Mouse (Mus musculus) heart, postnatal 0 days (tissue): Measurements from ENCODE around the gene Itgb4. TPM values are rescaled to one million over a fixed set of nuclear protein-coding genes. Genes with fewer than 3 reads are reported as not detected.

Experiments
- ATAC-seq: fragments of 200-750 bp; cut with Nextera tagmentation; 2 replicates; pipeline ENCODE4 v1.8.0; 2017; ENCODE audit warnings: low read depth, moderate number of reproducible peaks, moderate library complexity; ENCODE audit not compliant: insufficient read depth
- DNase-seq: peaks from one replicate; pipeline ENCODE4 v3.0.0-alpha.2; 2016; ENCODE audit warnings: low spot score
- H3K27ac ChIP-seq: fragments of 300-500 bp; sonication (generic); 2 replicates; pipeline ENCODE4 v1.5.1; 2014; ENCODE audit warnings: low read depth, mild to moderate bottlenecking
- H3K27me3 ChIP-seq: fragments of 300-500 bp; sonication (generic); 2 replicates; pipeline ENCODE4 v1.6.1; 2014; ENCODE audit warnings: low read length, mixed read lengths; ENCODE audit not compliant: control insufficient read depth, insufficient read depth
- H3K36me3 ChIP-seq: fragments of 300-500 bp; sonication (generic); replicated peaks from 2 replicates; pipeline ENCODE4 v1.6.1; 2014; ENCODE audit warnings: low read length, mixed read lengths; ENCODE audit not compliant: control insufficient read depth, insufficient read depth
- H3K4me1 ChIP-seq: fragments of 300-500 bp; sonication (generic); 2 replicates; pipeline ENCODE4 v1.6.1; 2014; ENCODE audit warnings: antibody characterized with exemption; ENCODE audit not compliant: control insufficient read depth, insufficient read depth
- H3K4me2 ChIP-seq: fragments of 300-500 bp; sonication (generic); 2 replicates; pipeline ENCODE4 v1.6.1; 2014; ENCODE audit warnings: low read depth, mild to moderate bottlenecking, low read length, moderate library complexity
- H3K4me3 ChIP-seq: fragments of 300-500 bp; sonication (generic); 2 replicates; pipeline ENCODE4 v1.5.1; 2014; ENCODE audit warnings: low read depth, low read length
- H3K9ac ChIP-seq: fragments of 300-500 bp; sonication (generic); replicated peaks from 2 replicates; pipeline ENCODE4 v1.6.1; 2014; ENCODE audit warnings: low read depth, low read length, mixed read lengths
- H3K9me3 ChIP-seq: fragments of 300-500 bp; sonication (generic); replicated peaks from 2 replicates; pipeline ENCODE4 v1.6.1; 2016; ENCODE audit warnings: low read length; ENCODE audit not compliant: control insufficient read depth
- CTCF ChIP-seq: IDR thresholded peaks from 2 replicates; pipeline ENCODE4 v1.5.1; 2016; ENCODE audit warnings: antibody characterized with exemption, control low read depth, low read depth
- EP300 ChIP-seq: IDR thresholded peaks from 2 replicates; pipeline ENCODE4 v1.6.1; 2016; ENCODE audit warnings: antibody characterized with exemption, low read depth
- WGBS: fragments of 180-500 bp; shearing (Covaris S2); extraction: QIAGEN DNeasy Blood & Tissue Kit; methylation state at CpG from one replicate; pipeline ENCODE4 v1.1.7; 2014; 5-methylcytosine and 5-hydroxymethylcytosine counted together
- polyA plus RNA-seq: library from polyadenylated mRNA; unstranded; fragments of >200 nt; fragmentation: Nextera tagmentation; extraction: Ambion mirVana; gene quantifications from 2 replicates; pipeline ENCODE4 v1.2.1, GENCODE M21; 2015
- total RNA-seq: library from RNA; depleted of rRNA; stranded (reverse); fragments of >200 nt; gene quantifications from 2 replicates; pipeline ENCODE4 v1.2.3, GENCODE M21; 2014; ENCODE audit warnings: low replicate concordance

Itgb4 gene
- total and polyA plus RNA-seq, 2 experiments from 2014 or later = 1.1 to 1.5 TPM

GRCm38 (mm10) chr11:116029086-116029865, 54.8 kb downstream of the Itgb4 start:
- TF ChIP-seq CTCF = no peak
- no peak for TF ChIP-seq EP300
- Histone ChIP-seq H3K9ac (peak overlapping the region; percentile 30; the same call in 1 of the 2 replicates), H3K4me3 (peak overlapping the region; percentile 69), H3K27ac (peak overlapping the region; percentile 98; the same call in 1 of the 2 replicates), H3K4me2 (peak overlapping the region; percentile 70), H3K4me1 (peaks cover 16% of the 10 kb centered on the region), H3K27me3 (no peaks in the 10 kb centered on the region), H3K9me3 (no peaks in the 10 kb centered on the region), H3K36me3 (no peaks in the 10 kb centered on the region)
- ATAC-seq = no peak
- no peak for DNase-seq
- 67% methylated on average over 6 of the region's 6 CpGs for WGBS

GRCm38 (mm10) chr11:116030088-116030897, 55.8 kb downstream of the Itgb4 start, which contains the start of gene Unk:
TSS of gene Unk (plus strand) at chr11:116030322.
- Histone ChIP-seq H3K4me1 (peaks cover 16% of the 10 kb centered on the region), H3K9ac (peak within 1 kb of the TSS; percentile 79), H3K4me2 (peak within 1 kb of the TSS; percentile 70), H3K27me3 (no peaks in the 10 kb centered on the region), H3K4me3 (peak within 1 kb of the TSS; percentile 69), H3K27ac (peak within 1 kb of the TSS; percentile 98), H3K9me3 (no peaks in the 10 kb centered on the region), H3K36me3 (no peaks in the 10 kb centered on the region)
- TF ChIP-seq EP300 (peak; percentile 99), CTCF (no peak)
- DNase-seq = peak; percentile 98
- peak; percentile 95 for ATAC-seq
- under 1% methylated on average over 49 of the region's 67 CpGs for WGBS

- H3K4me3 ChIP-seq = peak overlapping the region; percentile 69
- H3K9me3 ChIP-seq = no peaks in the 10 kb centered on the region
- H3K4me1 ChIP-seq = peaks cover 16% of the 10 kb centered on the region
- WGBS = 23% methylated on average over 14 of the region's 14 CpGs
- peak overlapping the region; percentile 70 for H3K4me2 ChIP-seq
- no peak for TF ChIP-seq CTCF
- no peak for TF ChIP-seq EP300
- no peaks in the 10 kb centered on the region for H3K27me3 ChIP-seq
- H3K36me3 ChIP-seq = no peaks in the 10 kb centered on the region
- DNase-seq (no peak), ATAC-seq (peak; percentile 7; the same call in 1 of the 2 replicates)
- H3K27ac ChIP-seq = peak overlapping the region; percentile 98
- H3K9ac ChIP-seq = peak overlapping the region; percentile 79
Measured at GRCm38 (mm10) chr11:116030898-116031845, 56.7 kb downstream of the Itgb4 start.

GRCm38 (mm10) chr11:116034584-116034983, 60.1 kb downstream of the Itgb4 start:
- TF ChIP-seq CTCF (no peak), EP300 (no peak)
- no peak for ATAC-seq
- H3K9ac ChIP-seq = no peak overlapping the region
- H3K27ac ChIP-seq = no peak overlapping the region
- no peaks in the 10 kb centered on the region for H3K9me3 ChIP-seq
- peaks cover 14% of the 10 kb centered on the region for H3K4me1 ChIP-seq
- no peaks in the 10 kb centered on the region for H3K27me3 ChIP-seq
- no peak overlapping the region for H3K4me3 ChIP-seq
- no peak for DNase-seq
- WGBS = 85% methylated on average over 6 of the region's 6 CpGs
- H3K4me2 ChIP-seq = no peak overlapping the region
- H3K36me3 ChIP-seq = peaks cover 13% of the 10 kb centered on the region; the same call in 1 of the 2 replicates

GRCm38 (mm10) chr11:116036671-116037070, 62.2 kb downstream of the Itgb4 start:
- H3K4me2 ChIP-seq = no peak overlapping the region
- no peaks in the 10 kb centered on the region for H3K27me3 ChIP-seq
- DNase-seq = no peak
- peaks cover 22% of the 10 kb centered on the region; the same call in 1 of the 2 replicates for H3K36me3 ChIP-seq
- no peak overlapping the region for H3K4me3 ChIP-seq
- WGBS = 85% methylated on average over 3 of the region's 3 CpGs
- no peak overlapping the region for H3K9ac ChIP-seq
- peaks cover 8% of the 10 kb centered on the region for H3K4me1 ChIP-seq
- no peaks in the 10 kb centered on the region for H3K9me3 ChIP-seq
- no peak overlapping the region for H3K27ac ChIP-seq
- TF ChIP-seq EP300 (no peak), CTCF (no peak)
- ATAC-seq = no peak
